Mouse (Mus musculus): ENCODE measurements around the gene Suds3. TPM values are rescaled to one million over a fixed set of nuclear protein-coding genes. Genes with fewer than 3 reads are reported as not detected.

The Suds3 gene
- polyA plus RNA-seq, 1 experiment from 2014 or later, result 44.1 TPM

GRCm38 (mm10) chr5:117133446-117134065 lies 17.6 kb upstream of the Suds3 start:
- WGBS, result 75% methylated on average over 17 of the region's 17 CpGs
- H3K36me3 ChIP-seq (ENCODE audit: control insufficient read depth, insufficient read depth, low read length), result no peaks in the 10 kb centered on the region
- H3K9me3 ChIP-seq (ENCODE audit: control insufficient read depth, low read length), result no peaks in the 10 kb centered on the region
- H3K9ac ChIP-seq (ENCODE audit: low read length), result no peak overlapping the region
- DNase-seq (ENCODE audit: low spot score) (no peak), ATAC-seq (replicated peaks; ENCODE audit: low FRiP score, low TSS enrichment, low read depth) (no peak)
- no peak overlapping the region for H3K4me3 ChIP-seq (ENCODE audit: low read depth, low read length)
- peak overlapping the region; percentile 69; the same call in 1 of the 2 replicates for H3K27ac ChIP-seq (ENCODE audit: low read depth)
- H3K4me1 ChIP-seq (replicated peaks; ENCODE audit: control insufficient read depth, insufficient read depth, low read length), result peaks cover 28% of the 10 kb centered on the region
- no peaks in the 10 kb centered on the region for H3K27me3 ChIP-seq (replicated peaks; ENCODE audit: control insufficient read depth, insufficient read depth, low read length)
- H3K4me2 ChIP-seq (ENCODE audit: low read length), result no peak overlapping the region

GRCm38 (mm10) chr5:117130726-117131125 lies 14.8 kb upstream of the Suds3 start:
- Histone ChIP-seq H3K4me2 (ENCODE audit: low read length) (no peak overlapping the region), H3K9ac (ENCODE audit: low read length) (no peak overlapping the region), H3K4me3 (ENCODE audit: low read depth, low read length) (no peak overlapping the region), H3K27me3 (replicated peaks; ENCODE audit: control insufficient read depth, insufficient read depth, low read length) (no peaks in the 10 kb centered on the region), H3K36me3 (ENCODE audit: control insufficient read depth, insufficient read depth, low read length) (no peaks in the 10 kb centered on the region), H3K9me3 (ENCODE audit: control insufficient read depth, low read length) (no peaks in the 10 kb centered on the region), H3K4me1 (replicated peaks; ENCODE audit: control insufficient read depth, insufficient read depth, low read length) (peaks cover 13% of the 10 kb centered on the region), H3K27ac (ENCODE audit: low read depth) (no peak overlapping the region)
- no peak for ATAC-seq (replicated peaks; ENCODE audit: low FRiP score, low TSS enrichment, low read depth)
- no peak for DNase-seq (ENCODE audit: low spot score)
- 90% methylated on average over 15 of the region's 15 CpGs for WGBS

GRCm38 (mm10) chr5:117127051-117127450 lies 11.1 kb upstream of the Suds3 start:
- Histone ChIP-seq H3K36me3 (ENCODE audit: control insufficient read depth, insufficient read depth, low read length) (no peaks in the 10 kb centered on the region), H3K4me2 (ENCODE audit: low read length) (no peak overlapping the region), H3K9me3 (ENCODE audit: control insufficient read depth, low read length) (no peaks in the 10 kb centered on the region), H3K27ac (ENCODE audit: low read depth) (no peak overlapping the region), H3K27me3 (replicated peaks; ENCODE audit: control insufficient read depth, insufficient read depth, low read length) (no peaks in the 10 kb centered on the region), H3K9ac (ENCODE audit: low read length) (no peak overlapping the region), H3K4me3 (ENCODE audit: low read depth, low read length) (no peak overlapping the region), H3K4me1 (replicated peaks; ENCODE audit: control insufficient read depth, insufficient read depth, low read length) (no peaks in the 10 kb centered on the region)
- DNase-seq (ENCODE audit: low spot score), result no peak
- 83% methylated on average over 4 of the region's 4 CpGs for WGBS
- ATAC-seq (replicated peaks; ENCODE audit: low FRiP score, low TSS enrichment, low read depth), result no peak

GRCm38 (mm10) chr5:117125482-117126346 lies 9.8 kb upstream of the Suds3 start:
- ATAC-seq (replicated peaks; ENCODE audit: low FRiP score, low TSS enrichment, low read depth) (no peak; the same call in 1 of the 2 replicates), DNase-seq (ENCODE audit: low spot score) (no peak)
- Histone ChIP-seq H3K9me3 (ENCODE audit: control insufficient read depth, low read length) (no peaks in the 10 kb centered on the region), H3K27ac (ENCODE audit: low read depth) (no peak overlapping the region), H3K4me3 (ENCODE audit: low read depth, low read length) (no peak overlapping the region), H3K4me2 (ENCODE audit: low read length) (no peak overlapping the region), H3K36me3 (ENCODE audit: control insufficient read depth, insufficient read depth, low read length) (no peaks in the 10 kb centered on the region), H3K27me3 (replicated peaks; ENCODE audit: control insufficient read depth, insufficient read depth, low read length) (no peaks in the 10 kb centered on the region), H3K9ac (ENCODE audit: low read length) (no peak overlapping the region), H3K4me1 (replicated peaks; ENCODE audit: control insufficient read depth, insufficient read depth, low read length) (peaks cover 9% of the 10 kb centered on the region; the same call in 1 of the 2 replicates)
- 85% methylated on average over 16 of the region's 16 CpGs for WGBS

- DNase-seq (ENCODE audit: low spot score) (no peak), ATAC-seq (replicated peaks; ENCODE audit: low FRiP score, low TSS enrichment, low read depth) (no peak)
- Histone ChIP-seq H3K27ac (ENCODE audit: low read depth) (no peak overlapping the region), H3K36me3 (ENCODE audit: control insufficient read depth, insufficient read depth, low read length) (no peaks in the 10 kb centered on the region), H3K9ac (ENCODE audit: low read length) (no peak overlapping the region), H3K4me3 (ENCODE audit: low read depth, low read length) (no peak overlapping the region), H3K9me3 (ENCODE audit: control insufficient read depth, low read length) (no peaks in the 10 kb centered on the region), H3K4me2 (ENCODE audit: low read length) (no peak overlapping the region), H3K27me3 (replicated peaks; ENCODE audit: control insufficient read depth, insufficient read depth, low read length) (no peaks in the 10 kb centered on the region), H3K4me1 (replicated peaks; ENCODE audit: control insufficient read depth, insufficient read depth, low read length) (peaks cover 9% of the 10 kb centered on the region; the same call in 1 of the 2 replicates)
- WGBS, result 79% methylated on average over 4 of the region's 4 CpGs
Observed at GRCm38 (mm10) chr5:117123840-117124239, 7.9 kb upstream of the Suds3 start.

- H3K4me3 ChIP-seq (ENCODE audit: low read depth, low read length), result no peak overlapping the region
- peaks cover 9% of the 10 kb centered on the region; the same call in 1 of the 2 replicates for H3K4me1 ChIP-seq (replicated peaks; ENCODE audit: control insufficient read depth, insufficient read depth, low read length)
- no peak overlapping the region for H3K4me2 ChIP-seq (ENCODE audit: low read length)
- WGBS, result 59% methylated on average over 6 of the region's 6 CpGs
- no peaks in the 10 kb centered on the region for H3K9me3 ChIP-seq (ENCODE audit: control insufficient read depth, low read length)
- H3K36me3 ChIP-seq (ENCODE audit: control insufficient read depth, insufficient read depth, low read length), result no peaks in the 10 kb centered on the region
- H3K27ac ChIP-seq (ENCODE audit: low read depth), result peak overlapping the region; percentile 41; the same call in 1 of the 2 replicates
- H3K27me3 ChIP-seq (replicated peaks; ENCODE audit: control insufficient read depth, insufficient read depth, low read length), result no peaks in the 10 kb centered on the region
- ATAC-seq (replicated peaks; ENCODE audit: low FRiP score, low TSS enrichment, low read depth), result no peak
- DNase-seq (ENCODE audit: low spot score), result no peak
- no peak overlapping the region for H3K9ac ChIP-seq (ENCODE audit: low read length)
Observed at GRCm38 (mm10) chr5:117123102-117123501, 7.2 kb upstream of the Suds3 start.

GRCm38 (mm10) chr5:117121657-117122056 lies 5.7 kb upstream of the Suds3 start:
- Histone ChIP-seq H3K27me3 (replicated peaks; ENCODE audit: control insufficient read depth, insufficient read depth, low read length) (no peaks in the 10 kb centered on the region), H3K36me3 (ENCODE audit: control insufficient read depth, insufficient read depth, low read length) (no peaks in the 10 kb centered on the region), H3K9me3 (ENCODE audit: control insufficient read depth, low read length) (no peaks in the 10 kb centered on the region), H3K27ac (ENCODE audit: low read depth) (no peak overlapping the region), H3K4me2 (ENCODE audit: low read length) (peak overlapping the region; percentile 87), H3K9ac (ENCODE audit: low read length) (no peak overlapping the region), H3K4me3 (ENCODE audit: low read depth, low read length) (no peak overlapping the region), H3K4me1 (replicated peaks; ENCODE audit: control insufficient read depth, insufficient read depth, low read length) (peaks cover 9% of the 10 kb centered on the region; the same call in 1 of the 2 replicates)
- no peak for ATAC-seq (replicated peaks; ENCODE audit: low FRiP score, low TSS enrichment, low read depth)
- WGBS, result 1% methylated on average over 2 of the region's 2 CpGs
- DNase-seq (ENCODE audit: low spot score), result no peak

GRCm38 (mm10) chr5:117120489-117121466 lies 4.9 kb upstream of the Suds3 start:
- H3K9ac ChIP-seq (ENCODE audit: low read length), result peak overlapping the region; percentile 49
- peak overlapping the region; percentile 68 for H3K4me3 ChIP-seq (ENCODE audit: low read depth, low read length)
- H3K9me3 ChIP-seq (ENCODE audit: control insufficient read depth, low read length), result no peaks in the 10 kb centered on the region
- peaks cover 9% of the 10 kb centered on the region; the same call in 1 of the 2 replicates for H3K4me1 ChIP-seq (replicated peaks; ENCODE audit: control insufficient read depth, insufficient read depth, low read length)
- peak overlapping the region; percentile 87 for H3K4me2 ChIP-seq (ENCODE audit: low read length)
- under 1% methylated on average over 40 of the region's 40 CpGs for WGBS
- H3K27ac ChIP-seq (ENCODE audit: low read depth), result no peak overlapping the region
- H3K27me3 ChIP-seq (replicated peaks; ENCODE audit: control insufficient read depth, insufficient read depth, low read length), result no peaks in the 10 kb centered on the region
- H3K36me3 ChIP-seq (ENCODE audit: control insufficient read depth, insufficient read depth, low read length), result no peaks in the 10 kb centered on the region
- ATAC-seq (replicated peaks; ENCODE audit: low FRiP score, low TSS enrichment, low read depth), result no peak; the same call in 1 of the 2 replicates
- DNase-seq (ENCODE audit: low spot score), result peak; percentile 70

All from intestine, embryonic 14.5 days (tissue).